Mouse (Mus musculus) bone marrow macrophage, adult 2 months (primary cell): ENCODE measurements around the gene Qpctl. TPM values are rescaled to one million over a fixed set of nuclear protein-coding genes. Genes with fewer than 3 reads are reported as not detected.

ENCODE experiments used
- H3K27ac ChIP-seq: 2 replicates; pipeline ENCODE4 v1.5.1; 2012; ENCODE audit warnings: low read depth, low read length; ENCODE audit not compliant: insufficient read depth
- H3K4me1 ChIP-seq: 2 replicates; pipeline ENCODE4 v1.6.1; 2012; ENCODE audit warnings: low read length; ENCODE audit not compliant: control insufficient read depth, insufficient read depth
- H3K4me3 ChIP-seq: 2 replicates; pipeline ENCODE4 v1.5.1; 2012; ENCODE audit warnings: mild to moderate bottlenecking, low read length, moderate library complexity; ENCODE audit not compliant: insufficient read depth
- CTCF ChIP-seq: IDR thresholded peaks from 2 replicates; pipeline ENCODE4 v1.5.1; 2012; ENCODE audit warnings: low read depth, mild to moderate bottlenecking, low read length, moderate library complexity
- POLR2A ChIP-seq: IDR thresholded peaks from 2 replicates; pipeline ENCODE4 v1.6.1; 2012; ENCODE audit warnings: mild to moderate bottlenecking, low read depth, low read length, borderline replicate concordance
- polyA plus RNA-seq: library from polyadenylated mRNA; stranded (reverse); fragments of >200 nt; gene quantifications from 2 replicates; pipeline ENCODE4 v1.2.4, GENCODE M21; 2012; ENCODE audit not compliant: missing spikeins, insufficient read depth, insufficient read length

Gene Qpctl
- polyA plus RNA-seq, 1 experiment, result 11.8 TPM

DNA sequence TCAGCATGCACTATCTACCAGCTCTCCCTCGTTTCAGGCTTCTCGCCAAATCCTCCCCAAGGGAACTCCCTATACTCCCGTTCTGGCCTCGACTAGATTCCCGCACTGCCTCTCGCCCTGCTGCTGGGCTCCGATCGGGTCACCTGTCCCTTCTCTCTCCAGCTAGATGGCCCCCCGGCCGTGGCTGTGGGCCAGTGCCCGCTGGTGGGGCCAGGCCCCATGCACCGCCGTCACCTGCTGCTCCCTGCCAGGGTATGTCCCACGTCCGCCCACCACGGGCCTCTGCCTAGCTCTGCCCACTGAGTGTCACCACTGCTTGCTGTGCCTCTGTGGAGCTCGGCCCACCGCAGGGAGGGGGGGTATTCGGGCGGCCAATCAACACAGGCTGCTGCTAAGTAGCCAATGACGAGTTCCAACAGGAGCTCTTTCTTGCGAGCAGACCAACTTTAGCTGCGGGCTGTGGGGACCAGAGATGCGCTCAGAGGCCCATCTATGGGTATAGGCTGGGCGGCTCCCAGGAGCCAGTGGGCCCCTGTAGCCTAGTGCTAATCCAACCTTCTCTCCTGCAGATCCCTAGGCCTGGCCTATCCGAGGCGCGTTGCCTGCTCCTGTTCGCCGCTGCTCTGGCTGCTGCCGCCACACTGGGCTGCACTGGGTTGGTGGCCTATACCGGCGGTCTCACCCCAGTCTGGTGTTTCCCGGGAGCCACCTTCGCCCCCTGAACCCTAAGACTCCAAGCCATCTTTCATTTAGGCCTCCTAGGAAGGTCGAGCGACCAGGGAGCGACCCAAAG lies 56.5 kb downstream of the Qpctl start:
- TF ChIP-seq CTCF (no peak), POLR2A (no peak)
- no peaks in the 10 kb centered on the region for H3K4me1 ChIP-seq
- no peak overlapping the region for H3K4me3 ChIP-seq
- H3K27ac ChIP-seq, result no peak overlapping the region

DNA sequence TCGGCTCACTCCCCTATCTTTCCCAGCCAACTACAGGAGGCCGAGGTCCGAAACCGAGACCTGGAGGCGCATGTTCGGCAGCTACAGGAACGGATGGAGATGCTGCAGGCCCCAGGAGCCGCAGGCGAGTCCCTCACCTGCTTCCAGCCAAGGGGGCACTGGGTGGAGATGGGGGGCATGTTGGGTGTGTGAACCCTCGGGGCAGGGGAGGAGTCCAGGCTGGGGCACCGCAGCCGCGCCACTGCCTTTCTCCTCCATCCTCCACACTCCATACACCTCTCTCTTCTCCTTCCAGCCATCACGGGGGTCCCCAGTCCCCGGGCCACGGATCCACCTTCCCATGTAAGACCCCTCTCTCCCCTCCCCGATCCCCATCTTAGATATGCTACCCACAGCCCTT lies 57.2 kb downstream of the Qpctl start:
- TF ChIP-seq POLR2A (no peak), CTCF (no peak)
- H3K4me3 ChIP-seq, result no peak overlapping the region
- no peaks in the 10 kb centered on the region for H3K4me1 ChIP-seq
- H3K27ac ChIP-seq, result no peak overlapping the region

Other genes with a start within 250 kb of the Qpctl start
- 18.1 and 21.2 TPM in 2 replicates for gene Ccdc61, start 238.9 kb downstream of the Qpctl start, polyA plus RNA-seq
- gene Nova2, start 223.4 kb downstream of the Qpctl start, polyA plus RNA-seq, result 0.12 TPM in 1 of 2 replicates, not detected in the other
- gene Nanos2, start 161.9 kb downstream of the Qpctl start, polyA plus RNA-seq, result not detected in 2 replicates
- gene Mypop, start 158.0 kb downstream of the Qpctl start, polyA plus RNA-seq, result 1.0 and 1.2 TPM in 2 replicates
- gene Irf2bp1, start 145.2 kb downstream of the Qpctl start, polyA plus RNA-seq, result 16.4 and 17.5 TPM in 2 replicates
- not detected in 2 replicates for gene Foxa3, start 125.8 kb downstream of the Qpctl start, polyA plus RNA-seq
- gene Sympk, start 124.9 kb downstream of the Qpctl start, polyA plus RNA-seq, result 61.9 and 64.4 TPM in 2 replicates
- gene Rsph6a, start 94.6 kb downstream of the Qpctl start, polyA plus RNA-seq, result not detected in 2 replicates
- 1.7 and 2.6 TPM in 2 replicates for gene Dmwd, start 73.1 kb downstream of the Qpctl start, polyA plus RNA-seq
- 2.9 and 4.2 TPM in 2 replicates for gene Dmpk, start 65.4 kb downstream of the Qpctl start, polyA plus RNA-seq
- 0.36 and 0.44 TPM in 2 replicates for gene Six5, start 54.7 kb downstream of the Qpctl start, polyA plus RNA-seq
- not detected in 2 replicates for gene Gm4969, start 30.9 kb downstream of the Qpctl start, polyA plus RNA-seq
- gene Fbxo46, start 29.4 kb downstream of the Qpctl start, polyA plus RNA-seq, result 7.1 and 8.2 TPM in 2 replicates
- gene Snrpd2, start 431 bp upstream of the Qpctl start, polyA plus RNA-seq, result 26.4 and 27.9 TPM in 2 replicates
- not detected in 2 replicates for gene Gipr, start 16.8 kb upstream of the Qpctl start, polyA plus RNA-seq
- gene Eml2, start 27.1 kb upstream of the Qpctl start, polyA plus RNA-seq, result 12.2 and 17.8 TPM in 2 replicates
- not detected in 2 replicates for gene Gpr4, start 63.2 kb upstream of the Qpctl start, polyA plus RNA-seq
- 20.0 and 22.0 TPM in 2 replicates for gene Opa3, start 79.0 kb upstream of the Qpctl start, polyA plus RNA-seq
- 178 and 187 TPM in 2 replicates for gene Vasp, start 122.5 kb upstream of the Qpctl start, polyA plus RNA-seq
- gene Ppm1n, start 130.8 kb upstream of the Qpctl start, polyA plus RNA-seq, result 0.93 and 4.2 TPM in 2 replicates
- gene Rtn2, start 133.3 kb upstream of the Qpctl start, polyA plus RNA-seq, result 1.4 and 2.0 TPM in 2 replicates
- 0.68 TPM in 1 of 2 replicates, not detected in the other for gene Fosb, start 160.8 kb upstream of the Qpctl start, polyA plus RNA-seq
- gene Ercc1, start 195.5 kb upstream of the Qpctl start, polyA plus RNA-seq, result 30.7 and 35.4 TPM in 2 replicates
- gene Cd3eap, start 210.2 kb upstream of the Qpctl start, polyA plus RNA-seq, result 7.8 and 8.4 TPM in 2 replicates
- gene Ppp1r13l, start 210.5 kb upstream of the Qpctl start, polyA plus RNA-seq, result 1.6 and 4.0 TPM in 2 replicates
- gene Ercc2, start 232.7 kb upstream of the Qpctl start, polyA plus RNA-seq, result 14.5 and 18.9 TPM in 2 replicates